Mouse (Mus musculus) testis, adult 2 months (tissue): ENCODE data around the gene Eid2b.

Source experiments
- CTCF ChIP-seq: fragments of 200-500 bp; IDR thresholded peaks from 2 replicates; pipeline ENCODE4 v1.5.1; 2012; ENCODE audit warnings: low read depth, mild to moderate bottlenecking, inconsistent platforms, low read length, moderate library complexity; ENCODE audit not compliant: control insufficient read depth, insufficient read depth, insufficient replicate concordance
- POLR2A ChIP-seq: fragments of 200-500 bp; IDR thresholded peaks from 2 replicates; pipeline ENCODE4 v1.6.1; 2012; ENCODE audit warnings: low read depth, mild to moderate bottlenecking, inconsistent platforms, low read length, moderate library complexity; ENCODE audit not compliant: control insufficient read depth

DNA sequence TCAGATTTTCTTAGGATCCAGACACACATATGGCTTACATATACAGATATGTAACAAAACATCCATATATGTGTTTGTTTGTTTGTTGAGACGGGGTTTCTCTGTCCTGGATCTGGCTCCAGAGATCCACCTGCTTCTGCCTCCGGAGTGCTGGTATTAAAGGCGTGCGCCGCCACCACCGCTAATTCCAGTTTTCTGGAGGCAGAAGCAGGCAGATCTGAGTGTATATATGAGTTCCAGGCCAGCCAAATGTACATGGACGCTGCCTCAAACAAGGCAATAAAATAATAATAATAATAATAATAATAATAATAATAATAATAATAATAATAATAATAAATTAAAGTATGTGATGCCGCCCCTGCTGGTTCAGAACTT lies 313 bp upstream of the Eid2b start:
- TF ChIP-seq CTCF: no peak
- no peak for TF ChIP-seq POLR2A
